Mouse (Mus musculus) brain, embryonic 14.5 days (tissue): ENCODE results near the gene H2-DMb1.

Experiments
- CTCF ChIP-seq: fragments of 200-500 bp; IDR thresholded peaks from 2 replicates; pipeline ENCODE4 v1.5.1; 2012; ENCODE audit warnings: inconsistent platforms, mild to moderate bottlenecking, moderate library complexity, borderline replicate concordance; ENCODE audit not compliant: insufficient read depth, insufficient read length; ENCODE audit errors: extremely low read depth
- POLR2A ChIP-seq: fragments of 200-500 bp; IDR thresholded peaks from 2 replicates; pipeline ENCODE4 v1.6.1; 2012; ENCODE audit warnings: mild to moderate bottlenecking, inconsistent platforms, borderline replicate concordance; ENCODE audit not compliant: poor library complexity, insufficient read depth, insufficient read length, severe bottlenecking; ENCODE audit errors: extremely low read depth

- TF ChIP-seq CTCF (no peak), POLR2A (no peak)
Measured at GRCm38 (mm10) chr17:34108460-34108859, 44.4 kb upstream of the H2-DMb1 start.
